Mouse (Mus musculus) left cerebral cortex, adult 18-20 months (tissue): ENCODE measurements around the gene Sh3rf3. TPM values are rescaled to one million over a fixed set of nuclear protein-coding genes. Genes with fewer than 3 reads are reported as not detected.

Experiments used
- DNase-seq, 2 experiments: peaks; one replicate each; pipeline ENCODE4 v3.0.0; 2021 to 2022; ENCODE audit warnings: low spot score in 2 of 2, mixed read lengths in 1 of 2
- microRNA-seq, 2 experiments: library from miRNA; unstranded; fragments of <30 nt; microRNA quantifications; one replicate each; pipeline ENCODE4 v1.2.0; 2021
- total RNA-seq, 2 experiments: library from RNA; stranded (reverse); gene quantifications; 2 replicates each; pipeline ENCODE4 v1.2.3; 2021

The Sh3rf3 gene
- total RNA-seq, 2 experiments from 2014 or later = 43.7 to 45.5 TPM

DNA sequence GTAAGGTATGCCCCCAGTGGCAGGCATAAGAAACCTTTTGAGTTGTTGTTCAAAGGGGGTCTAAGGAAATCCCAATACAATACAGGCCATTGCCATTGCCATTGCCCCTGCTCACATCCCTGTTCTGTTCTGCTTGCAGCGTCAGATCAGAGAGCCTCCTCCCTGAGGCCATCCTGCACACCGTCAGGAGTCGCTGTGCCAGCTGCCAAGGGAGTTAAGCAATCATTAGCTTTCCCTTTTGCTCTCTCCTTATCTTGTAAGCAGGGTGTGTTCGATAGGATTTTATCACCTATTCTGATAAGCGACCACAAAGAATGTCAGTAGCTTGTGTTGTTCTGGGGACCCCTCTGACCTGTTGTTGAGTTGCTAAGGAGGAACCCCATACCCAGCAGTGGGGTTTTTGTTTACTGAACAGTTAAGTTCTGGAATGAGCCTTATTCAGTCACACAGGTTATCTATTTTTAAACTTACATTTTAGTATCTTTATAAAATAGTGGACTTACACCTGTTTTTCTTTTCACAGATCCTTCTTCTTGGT, 339.5 kb downstream of the Sh3rf3 start:
- DNase-seq = no peak

- DNase-seq = no peak
Measured at GRCm38 (mm10) chr10:59158627-59159026, 345.5 kb downstream of the Sh3rf3 start.

- DNase-seq = no peak
Measured at GRCm38 (mm10) chr10:59162185-59162897, 349.2 kb downstream of the Sh3rf3 start.

- DNase-seq = peak; percentile 65 to 67
Measured at GRCm38 (mm10) chr10:59166104-59166944, 353.2 kb downstream of the Sh3rf3 start.

DNA sequence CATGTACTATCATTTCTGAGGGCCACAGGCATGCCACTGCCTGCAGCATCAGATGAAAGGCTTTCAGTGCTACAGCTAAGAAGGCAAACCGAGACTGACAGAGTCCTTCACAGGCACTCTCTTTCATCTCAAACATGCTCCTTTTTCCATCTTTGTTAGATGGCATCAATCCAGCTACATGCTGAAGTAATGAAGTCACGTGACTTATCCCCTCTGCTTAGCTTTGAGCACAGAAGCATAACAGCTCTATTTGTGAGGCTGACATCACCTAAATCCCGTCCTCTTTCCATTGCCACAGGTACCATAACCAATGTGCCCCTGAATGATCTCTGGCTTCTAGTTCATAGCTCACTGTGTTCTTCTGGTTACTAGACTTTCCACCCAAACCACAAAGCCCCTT, 357.9 kb downstream of the Sh3rf3 start:
- no peak for DNase-seq

DNA sequence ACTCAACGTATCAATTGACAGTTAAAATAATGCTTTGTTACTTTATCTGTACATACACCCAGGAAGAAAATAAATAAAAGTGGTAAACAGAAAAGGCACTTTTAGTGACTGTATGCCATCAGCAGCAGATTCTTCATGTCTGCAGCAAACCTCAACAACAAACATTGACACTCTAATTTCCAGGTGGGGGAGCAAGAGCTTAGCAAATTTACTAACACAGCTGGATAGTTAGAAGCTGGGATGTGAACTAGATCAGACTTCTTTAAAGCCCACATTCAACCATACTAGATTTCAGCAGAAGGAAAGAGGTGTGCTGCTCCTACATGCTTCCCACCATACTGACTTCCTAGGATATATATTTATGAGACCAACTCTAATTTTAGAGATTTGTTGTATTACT, 359.4 kb downstream of the Sh3rf3 start:
- DNase-seq = no peak

GRCm38 (mm10) chr10:59179620-59180019, 366.5 kb downstream of the Sh3rf3 start:
- DNase-seq = no peak

GRCm38 (mm10) chr10:59182306-59182705, 369.1 kb downstream of the Sh3rf3 start:
- DNase-seq = no peak

Small RNA genes within 50 kb of the gene (microRNA-seq; reads per million reads assigned to microRNA genes)
- 0 reads per million in 2 experiments for gene Gm27672

Other genes with a start within 250 kb of the Sh3rf3 start
- under 1 TPM; 0.21 to 0.37 TPM for gene Edar, start 137.7 kb upstream of the Sh3rf3 start, total RNA-seq
- gene Gm17542, start 95.1 kb upstream of the Sh3rf3 start, total RNA-seq = not detected